Mouse (Mus musculus) neural tube, embryonic 15.5 days (tissue): ENCODE data around the gene Wdr13. TPM values are rescaled to one million over a fixed set of nuclear protein-coding genes. Genes with fewer than 3 reads are reported as not detected.
A peak's percentile ranks its signal among the peaks of the same experiment; 100 is the strongest.
"Not testable (repeated sequence)": the region's sequence is repeated elsewhere in the genome, so short reads cannot be mapped to it uniquely, and the experiment has no call there.

Experiments
- ATAC-seq: fragments of 200-750 bp; cut with Nextera tagmentation; 2 replicates; pipeline ENCODE4 v1.8.0; 2017; ENCODE audit warnings: mild to moderate bottlenecking, moderate TSS enrichment, moderate library complexity; ENCODE audit not compliant: low FRiP score
- H3K27ac ChIP-seq: fragments of 300-500 bp; sonication (generic); replicated peaks from 2 replicates; pipeline ENCODE4 v1.5.1; 2015; ENCODE audit warnings: mild to moderate bottlenecking, inconsistent platforms
- H3K27me3 ChIP-seq: fragments of 300-500 bp; sonication (generic); replicated peaks from 2 replicates; pipeline ENCODE4 v1.6.1; 2015; ENCODE audit warnings: inconsistent platforms
- H3K36me3 ChIP-seq: fragments of 300-500 bp; sonication (generic); 2 replicates; pipeline ENCODE4 v1.6.1; 2015; ENCODE audit warnings: inconsistent platforms
- H3K4me1 ChIP-seq: fragments of 300-500 bp; sonication (generic); 2 replicates; pipeline ENCODE4 v1.6.1; 2015; ENCODE audit warnings: inconsistent platforms
- H3K4me2 ChIP-seq: fragments of 300-500 bp; sonication (generic); 2 replicates; pipeline ENCODE4 v1.6.1; 2015; ENCODE audit warnings: inconsistent platforms, mild to moderate bottlenecking, moderate library complexity
- H3K4me3 ChIP-seq: fragments of 300-500 bp; sonication (generic); replicated peaks from 2 replicates; pipeline ENCODE4 v1.5.1; 2015; ENCODE audit warnings: mild to moderate bottlenecking, inconsistent platforms
- H3K9ac ChIP-seq: fragments of 300-500 bp; sonication (generic); replicated peaks from 2 replicates; pipeline ENCODE4 v1.6.1; 2015; ENCODE audit warnings: mild to moderate bottlenecking, inconsistent platforms
- H3K9me3 ChIP-seq: fragments of 300-500 bp; sonication (generic); replicated peaks from 2 replicates; pipeline ENCODE4 v1.6.1; 2016; ENCODE audit warnings: inconsistent platforms
- WGBS: fragments of 180-500 bp; shearing (Covaris S2); methylation state at CpG from one replicate; pipeline ENCODE4 v1.1.7; 2015; ENCODE audit warnings: mixed read lengths; 5-methylcytosine and 5-hydroxymethylcytosine counted together
- polyA plus RNA-seq: library from polyadenylated mRNA; unstranded; fragments of >200 nt; fragmentation: Nextera tagmentation; extraction: Ambion mirVana; gene quantifications from 2 replicates; pipeline ENCODE4 v1.2.1, GENCODE M21; 2015

The Wdr13 gene
- polyA plus RNA-seq, 1 experiment from 2014 or later, result 64.9 TPM

DNA sequence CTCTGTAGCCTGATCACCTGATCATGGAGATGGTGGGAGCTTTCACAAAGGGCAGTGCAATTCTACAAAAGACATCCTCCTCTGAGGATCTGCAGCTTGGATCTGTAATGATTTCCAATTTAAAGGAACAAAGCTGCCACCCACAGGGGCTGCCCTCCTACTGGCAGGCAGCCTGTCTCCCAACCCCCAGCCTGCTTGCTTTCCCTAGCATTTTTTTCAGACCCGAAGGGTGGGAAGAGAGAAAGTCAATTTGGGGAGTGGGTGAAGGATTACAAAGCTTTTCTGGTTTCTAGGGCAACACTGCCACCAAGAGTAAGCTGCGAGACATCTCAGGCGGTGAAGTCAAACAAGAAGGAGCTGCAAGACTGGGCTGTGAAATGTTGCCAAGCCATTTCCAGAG, 31.7 kb downstream of the Wdr13 start:
- H3K4me3 ChIP-seq, result no peak overlapping the region
- no peaks in the 10 kb centered on the region for H3K27me3 ChIP-seq
- peak overlapping the region; percentile 84 for H3K27ac ChIP-seq
- no peaks in the 10 kb centered on the region for H3K36me3 ChIP-seq
- peak overlapping the region; percentile 11; the same call in 1 of the 2 replicates for H3K4me2 ChIP-seq
- WGBS, result 31% methylated on average over 3 of the region's 3 CpGs
- peaks cover 5% of the 10 kb centered on the region; the same call in 1 of the 2 replicates for H3K4me1 ChIP-seq
- no peaks in the 10 kb centered on the region for H3K9me3 ChIP-seq
- ATAC-seq, result peak; percentile 68
- H3K9ac ChIP-seq, result no peak overlapping the region

DNA sequence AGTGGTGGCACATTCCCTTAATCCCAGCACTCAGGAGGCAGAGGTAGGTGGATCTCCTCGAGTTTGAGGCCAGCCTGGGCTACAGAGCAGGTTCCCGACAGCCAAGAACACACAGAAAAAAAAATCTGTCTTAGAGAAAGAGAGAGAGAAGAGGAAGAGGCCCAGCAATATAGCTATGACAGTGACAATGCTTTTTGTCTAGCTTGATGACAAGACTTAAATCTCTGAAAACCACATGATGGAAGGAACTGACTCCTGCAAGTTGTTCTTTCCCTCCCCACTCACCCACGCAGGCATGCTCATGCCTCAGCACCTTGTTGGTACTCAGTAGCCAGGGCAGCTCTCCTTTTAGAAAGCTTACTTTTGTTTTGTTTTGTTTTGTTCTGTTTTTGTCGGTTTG, 33.3 kb downstream of the Wdr13 start:
- no peak overlapping the region for H3K4me3 ChIP-seq
- H3K27ac ChIP-seq, result 0 out of 2 replicates have a peak overlapping the region, but pooled peaks have one; percentile 84
- H3K27me3 ChIP-seq, result no peaks in the 10 kb centered on the region
- WGBS, result 64% methylated on average over 4 of the region's 4 CpGs
- H3K4me2 ChIP-seq, result no peak overlapping the region
- ATAC-seq, result no peak
- no peaks in the 10 kb centered on the region for H3K9me3 ChIP-seq
- no peak overlapping the region for H3K9ac ChIP-seq
- H3K36me3 ChIP-seq, result no peaks in the 10 kb centered on the region
- H3K4me1 ChIP-seq, result peaks cover 5% of the 10 kb centered on the region; the same call in 1 of the 2 replicates

DNA sequence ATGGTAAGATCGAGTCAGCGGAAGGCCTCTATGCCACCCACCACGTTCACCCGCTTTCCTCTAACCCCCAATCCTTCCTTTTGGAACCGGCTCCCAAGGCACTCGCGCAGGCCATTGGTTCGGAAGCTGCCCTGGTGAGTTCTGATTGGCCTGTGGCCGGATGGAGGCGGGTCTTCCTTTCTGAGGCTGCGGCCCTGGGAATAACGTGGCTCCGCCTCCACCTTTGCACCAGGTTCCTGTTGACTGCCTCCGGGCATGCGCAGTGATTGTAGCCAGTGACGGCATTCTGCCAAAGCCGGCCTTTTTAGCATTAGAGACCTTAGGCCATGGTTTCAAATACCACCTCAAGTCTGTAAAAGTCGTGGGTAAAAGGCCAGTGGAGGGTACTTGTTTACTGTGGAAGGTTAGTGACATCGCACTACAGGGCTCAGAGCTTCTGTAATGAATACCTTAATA, 35.9 kb downstream of the Wdr13 start:
- H3K4me1 ChIP-seq, result peaks cover 5% of the 10 kb centered on the region; the same call in 1 of the 2 replicates
- no peaks in the 10 kb centered on the region for H3K27me3 ChIP-seq
- H3K9ac ChIP-seq, result no peak overlapping the region
- peak; percentile 93 for ATAC-seq
- peak overlapping the region; percentile 29 for H3K4me3 ChIP-seq
- H3K36me3 ChIP-seq, result no peaks in the 10 kb centered on the region
- H3K27ac ChIP-seq, result peak overlapping the region; percentile 74
- peak overlapping the region; percentile 42 for H3K4me2 ChIP-seq
- no peaks in the 10 kb centered on the region for H3K9me3 ChIP-seq
- WGBS, result 14% methylated on average over 19 of the region's 19 CpGs

DNA sequence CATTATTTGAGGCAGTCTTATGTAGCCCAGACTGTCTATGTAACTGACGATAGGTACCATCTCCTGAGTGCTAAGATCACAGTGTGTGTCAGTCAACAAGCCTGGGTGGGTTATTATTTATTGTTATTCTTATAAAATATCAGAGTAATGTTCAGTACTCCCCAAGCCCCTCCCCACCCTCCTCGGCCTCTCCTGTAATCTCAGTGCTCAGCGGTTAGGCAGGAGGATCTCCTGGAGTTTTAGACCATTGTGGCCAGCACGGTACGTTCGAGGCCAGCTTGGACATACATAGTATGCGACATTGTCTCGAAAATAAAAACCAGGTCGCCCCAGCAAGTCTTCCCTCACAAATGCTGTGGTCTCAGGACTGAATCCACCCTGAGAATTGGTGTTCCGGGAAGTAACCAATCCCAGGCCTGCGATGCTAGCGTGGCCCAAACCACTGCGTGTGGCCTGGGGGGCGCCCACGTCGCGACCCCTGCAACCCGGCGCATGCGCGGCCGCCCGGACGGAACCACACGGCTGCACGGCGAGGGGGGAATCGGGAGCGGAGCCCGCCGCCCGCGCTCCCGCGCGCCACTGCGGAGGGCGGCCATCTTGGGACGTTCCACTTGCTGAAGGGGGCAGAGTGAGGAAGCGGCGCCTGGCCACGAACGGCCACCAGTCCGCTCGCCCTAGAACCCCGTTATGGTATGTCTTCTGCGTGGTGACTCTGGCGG, 36.5 kb downstream of the Wdr13 start:
- Histone ChIP-seq H3K27ac (peak overlapping the region; percentile 74), H3K4me3 (peak overlapping the region; percentile 29), H3K4me2 (peak overlapping the region; percentile 44)
- ATAC-seq, result peak; percentile 91
- not testable (repeated sequence) for H3K36me3 ChIP-seq, H3K27me3 ChIP-seq, H3K4me1 ChIP-seq, H3K9ac ChIP-seq, H3K9me3 ChIP-seq
- 13% methylated on average over 32 of the region's 48 CpGs for WGBS

DNA sequence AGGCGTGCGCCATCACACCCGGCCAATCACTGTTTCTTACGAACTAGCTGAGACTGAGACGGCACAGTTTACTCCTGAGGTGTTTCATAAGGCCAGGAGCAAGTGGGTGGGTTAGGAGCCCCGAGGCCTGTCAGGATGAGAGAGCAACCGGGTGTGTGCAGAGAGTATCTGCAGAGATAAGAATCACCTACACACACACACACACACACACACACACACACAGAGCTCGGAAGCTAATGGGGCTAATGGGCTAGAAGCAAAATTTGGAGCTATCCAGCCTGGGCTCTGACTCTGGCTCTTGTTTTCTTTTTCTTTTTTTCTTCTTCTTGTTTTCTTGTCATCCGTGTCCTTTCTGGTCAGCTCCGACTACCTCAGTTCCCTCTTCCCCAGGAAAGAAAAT, 37.1 kb downstream of the Wdr13 start:
- ATAC-seq, result 0 out of 2 replicates have a peak, but pooled peaks have one; percentile 0
- 86% methylated on average over 10 of the region's 10 CpGs for WGBS
- H3K36me3 ChIP-seq, result no peaks in the 10 kb centered on the region
- H3K9ac ChIP-seq, result no peak overlapping the region
- H3K27ac ChIP-seq, result 0 out of 2 replicates have a peak overlapping the region, but pooled peaks have one; percentile 28
- 0 out of 2 replicates have a peak, but pooled peaks cover 2% of the 10 kb centered on the region for H3K4me1 ChIP-seq
- H3K4me3 ChIP-seq, result peak overlapping the region; percentile 29
- H3K27me3 ChIP-seq, result no peaks in the 10 kb centered on the region
- no peaks in the 10 kb centered on the region for H3K9me3 ChIP-seq
- H3K4me2 ChIP-seq, result peak overlapping the region; percentile 44

DNA sequence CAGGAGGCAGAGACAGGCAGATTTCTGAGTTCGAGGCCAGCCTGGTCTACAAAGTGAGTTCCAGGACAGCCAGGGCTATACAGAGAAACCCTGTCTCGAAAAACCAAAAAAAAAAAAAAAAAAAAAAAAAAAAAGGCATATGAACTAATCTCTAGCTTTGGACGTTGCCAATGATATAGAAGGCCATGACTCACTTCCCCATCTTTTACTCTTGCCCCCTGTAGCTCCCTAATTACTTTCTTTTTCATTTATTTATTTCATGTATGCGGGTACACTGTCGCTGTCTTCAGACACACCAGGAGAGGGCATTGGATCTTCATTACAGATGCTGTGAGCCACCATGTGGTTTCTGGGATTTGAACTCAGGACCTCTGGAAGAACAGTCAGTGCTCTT, 41.7 kb downstream of the Wdr13 start:
- H3K9ac ChIP-seq, H3K4me3 ChIP-seq, H3K27me3 ChIP-seq, ATAC-seq, H3K36me3 ChIP-seq, H3K4me2 ChIP-seq, H3K9me3 ChIP-seq, H3K4me1 ChIP-seq, H3K27ac ChIP-seq: not testable (repeated sequence)
- WGBS, result 86% methylated on average over 4 of the region's 5 CpGs

DNA sequence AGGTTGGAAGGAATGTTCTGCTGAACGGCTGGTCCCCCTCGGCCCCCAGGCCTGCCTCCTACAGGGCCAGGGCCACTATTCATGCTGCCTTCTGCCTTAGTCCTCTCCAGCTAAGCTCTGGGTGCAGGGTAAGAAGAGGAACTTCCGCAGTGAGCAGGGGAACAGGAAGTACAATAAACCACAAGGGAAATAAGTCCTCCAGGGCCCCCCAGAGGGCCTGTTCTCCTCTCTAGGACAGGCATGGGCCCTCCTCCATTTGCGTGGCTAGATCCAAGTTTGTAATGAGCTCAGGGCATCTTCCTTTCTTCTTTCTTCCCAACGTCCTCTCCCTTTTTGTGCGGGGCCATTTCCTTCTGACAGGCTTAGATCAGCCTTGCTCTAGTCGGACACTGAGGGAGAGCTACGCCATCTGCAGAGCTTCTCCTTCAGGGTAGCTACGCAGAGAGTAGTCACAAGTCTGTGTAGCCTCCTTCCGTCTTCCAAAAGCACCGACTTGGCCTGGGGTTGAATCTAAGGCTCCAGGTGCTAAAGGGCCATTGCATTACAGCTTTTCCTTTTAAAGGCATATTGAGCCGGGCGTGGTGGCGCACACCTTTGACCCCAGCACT, 42.2 kb downstream of the Wdr13 start, which contains the start of gene Was:
Was (minus strand) TSS at position 153 of the 608 bp plus-strand sequence.
- Histone ChIP-seq H3K36me3 (no peaks in the 10 kb centered on the region), H3K4me3 (no peak within 1 kb of the TSS), H3K27me3 (no peaks in the 10 kb centered on the region), H3K9me3 (no peaks in the 10 kb centered on the region), H3K27ac (no peak within 1 kb of the TSS), H3K9ac (no peak within 1 kb of the TSS), H3K4me2 (no peak within 1 kb of the TSS), H3K4me1 (no peaks in the 10 kb centered on the region)
- 88% methylated on average over 13 of the region's 14 CpGs for WGBS
- ATAC-seq, result no peak

DNA sequence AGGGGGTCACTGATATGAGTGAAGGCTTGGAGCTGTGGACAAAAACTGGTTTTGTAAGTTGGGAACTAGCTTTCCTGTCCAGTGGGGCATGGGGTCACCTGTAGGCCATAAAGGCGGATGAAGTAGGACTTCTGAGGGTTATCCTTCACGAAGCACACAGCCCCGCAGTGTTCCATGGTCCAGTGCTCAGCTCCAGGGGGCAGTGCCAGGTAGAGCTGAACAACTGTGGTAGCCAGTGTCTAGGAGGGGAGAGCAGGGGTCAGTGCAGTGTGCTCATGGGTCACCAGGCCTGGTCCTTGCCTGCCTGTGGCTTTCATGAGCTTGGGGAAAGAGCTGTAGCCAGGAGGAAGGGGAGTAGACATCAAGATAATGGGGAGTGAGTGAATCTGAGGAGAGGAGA, 42.9 kb downstream of the Wdr13 start:
- no peak for ATAC-seq
- no peak overlapping the region for H3K4me2 ChIP-seq
- no peak overlapping the region for H3K27ac ChIP-seq
- H3K27me3 ChIP-seq, result no peaks in the 10 kb centered on the region
- H3K9ac ChIP-seq, result no peak overlapping the region
- no peaks in the 10 kb centered on the region for H3K4me1 ChIP-seq
- no peak overlapping the region for H3K4me3 ChIP-seq
- H3K9me3 ChIP-seq, result no peaks in the 10 kb centered on the region
- no peaks in the 10 kb centered on the region for H3K36me3 ChIP-seq
- 91% methylated on average over 3 of the region's 3 CpGs for WGBS

DNA sequence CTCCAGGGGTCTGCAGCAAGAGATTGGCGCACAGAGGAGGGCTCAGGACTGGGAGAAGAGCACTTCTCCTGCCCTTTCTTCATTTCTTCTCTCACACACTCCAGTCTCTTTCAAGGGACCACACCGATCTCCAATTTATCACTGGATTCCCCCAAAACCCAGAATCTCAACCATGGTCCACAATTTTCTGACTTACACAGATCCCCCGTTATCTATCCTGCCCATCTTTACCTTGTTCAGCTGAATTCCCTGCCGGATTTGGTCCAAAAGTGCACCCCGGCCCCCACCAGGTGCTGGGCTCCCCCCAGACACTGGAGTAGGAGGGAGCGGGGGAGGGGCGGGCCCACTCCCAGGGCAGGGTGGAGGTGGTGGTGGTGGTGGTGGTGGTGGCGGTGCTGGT, 47.1 kb downstream of the Wdr13 start:
- Histone ChIP-seq H3K27ac (no peak overlapping the region), H3K4me3 (no peak overlapping the region), H3K27me3 (no peaks in the 10 kb centered on the region), H3K9ac (no peak overlapping the region), H3K9me3 (no peaks in the 10 kb centered on the region), H3K36me3 (no peaks in the 10 kb centered on the region), H3K4me1 (no peaks in the 10 kb centered on the region), H3K4me2 (no peak overlapping the region)
- ATAC-seq, result no peak
- WGBS, result 91% methylated on average over 8 of the region's 8 CpGs

DNA sequence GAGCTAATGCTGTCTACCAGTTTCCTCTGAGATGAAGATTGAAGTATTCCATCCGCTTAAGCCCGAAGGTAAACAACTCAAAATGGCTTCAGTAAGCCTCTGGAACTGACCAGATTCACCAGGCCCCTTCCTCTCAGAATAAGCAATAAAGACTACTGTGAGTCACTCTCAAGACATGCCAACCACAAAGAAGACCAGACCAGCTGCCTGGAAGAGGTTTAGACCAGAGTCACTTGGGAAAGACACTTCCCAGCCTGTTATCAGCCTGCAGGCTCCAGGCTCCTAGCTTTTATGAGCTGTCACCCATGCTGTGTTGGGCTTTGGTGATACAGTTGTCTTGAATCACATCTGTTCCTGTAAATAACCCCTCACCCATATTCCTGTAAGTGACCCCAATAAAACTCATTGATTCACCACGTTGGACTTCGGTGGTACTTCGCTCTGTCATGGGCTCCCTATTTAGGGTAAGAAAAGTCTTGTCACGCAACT, 47.9 kb downstream of the Wdr13 start:
- no peaks in the 10 kb centered on the region for H3K36me3 ChIP-seq
- no peaks in the 10 kb centered on the region for H3K4me1 ChIP-seq
- H3K27ac ChIP-seq, result no peak overlapping the region
- WGBS, result 80% methylated on average over 6 of the region's 6 CpGs
- ATAC-seq, result no peak
- no peaks in the 10 kb centered on the region for H3K9me3 ChIP-seq
- no peak overlapping the region for H3K4me3 ChIP-seq
- no peak overlapping the region for H3K4me2 ChIP-seq
- H3K27me3 ChIP-seq, result no peaks in the 10 kb centered on the region
- H3K9ac ChIP-seq, result no peak overlapping the region

DNA sequence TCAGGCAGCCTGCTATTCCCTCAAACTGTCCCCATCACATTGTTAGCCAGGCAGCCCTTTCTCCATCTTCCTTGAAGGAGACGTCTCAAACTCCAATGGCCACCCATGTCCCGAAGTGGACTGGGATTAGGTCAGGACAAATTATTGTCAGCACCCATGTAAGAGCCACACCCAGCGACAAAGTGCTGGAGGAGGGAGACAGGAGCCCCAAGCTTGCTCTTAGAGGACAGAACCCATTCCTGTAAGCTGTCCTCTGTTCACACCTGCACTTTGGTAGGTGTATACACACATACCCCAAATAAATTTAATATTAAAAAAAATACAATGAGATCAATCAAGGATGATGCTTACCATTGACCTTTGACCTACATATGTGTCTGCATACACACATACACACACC, 57.6 kb downstream of the Wdr13 start:
- ATAC-seq, result peak; percentile 36
- Histone ChIP-seq H3K27me3 (no peaks in the 10 kb centered on the region), H3K4me3 (peak overlapping the region; percentile 53), H3K36me3 (0 out of 2 replicates have a peak, but pooled peaks cover 7% of the 10 kb centered on the region), H3K4me1 (peaks cover 7% of the 10 kb centered on the region), H3K27ac (peak overlapping the region; percentile 84), H3K9ac (peak overlapping the region; percentile 49), H3K9me3 (no peaks in the 10 kb centered on the region), H3K4me2 (peak overlapping the region; percentile 57)
- WGBS, result 31% methylated on average over 3 of the region's 3 CpGs
